Mouse (Mus musculus): ENCODE measurements around the gene Dnajc19. TPM values are rescaled to one million over a fixed set of nuclear protein-coding genes. Genes with fewer than 3 reads are reported as not detected.

Dnajc19 gene
- polyA plus RNA-seq, 1 experiment from 2014 or later: 162 TPM

GRCm38 (mm10) chr3:34021259-34021828, 59.8 kb downstream of the Dnajc19 start:
- H3K36me3 ChIP-seq (ENCODE audit: poor library complexity, severe bottlenecking): no peaks in the 10 kb centered on the region
- peak overlapping the region; percentile 97 for H3K9ac ChIP-seq
- peak overlapping the region; percentile 75 for H3K4me2 ChIP-seq
- no peak overlapping the region for H3K27ac ChIP-seq
- ATAC-seq: no peak
- H3K9me3 ChIP-seq (replicated peaks): no peaks in the 10 kb centered on the region
- H3K27me3 ChIP-seq: no peaks in the 10 kb centered on the region
- H3K4me3 ChIP-seq: peak overlapping the region; percentile 95
- H3K4me1 ChIP-seq: peaks cover 22% of the 10 kb centered on the region
- 55% methylated on average over 4 of the region's 4 CpGs for WGBS

GRCm38 (mm10) chr3:34020382-34021258, 60.5 kb downstream of the Dnajc19 start:
- Histone ChIP-seq H3K9ac (peak overlapping the region; percentile 97), H3K27me3 (no peaks in the 10 kb centered on the region), H3K27ac (peak overlapping the region; percentile 90), H3K9me3 (replicated peaks) (no peaks in the 10 kb centered on the region), H3K36me3 (ENCODE audit: poor library complexity, severe bottlenecking) (no peaks in the 10 kb centered on the region), H3K4me3 (peak overlapping the region; percentile 95), H3K4me1 (peaks cover 22% of the 10 kb centered on the region), H3K4me2 (peak overlapping the region; percentile 75)
- WGBS: under 1% methylated on average over 39 of the region's 70 CpGs
- ATAC-seq: peak; percentile 63

- Histone ChIP-seq H3K9ac (peak within 1 kb of the TSS; percentile 97), H3K4me1 (peaks cover 22% of the 10 kb centered on the region), H3K9me3 (replicated peaks) (no peaks in the 10 kb centered on the region), H3K36me3 (ENCODE audit: poor library complexity, severe bottlenecking) (no peaks in the 10 kb centered on the region), H3K27ac (peak within 1 kb of the TSS; percentile 90), H3K4me3 (peak within 1 kb of the TSS; percentile 95), H3K4me2 (peak within 1 kb of the TSS; percentile 75), H3K27me3 (no peaks in the 10 kb centered on the region)
- WGBS: under 1% methylated on average over 87 of the region's 97 CpGs
- ATAC-seq: peak; percentile 97
Measured at GRCm38 (mm10) chr3:34019540-34020381, 61.4 kb downstream of the Dnajc19 start, which contains the start of gene Fxr1. Fxr1 (plus strand) TSS chr3:34019943.

- H3K36me3 ChIP-seq (ENCODE audit: poor library complexity, severe bottlenecking): no peaks in the 10 kb centered on the region
- H3K4me1 ChIP-seq: no peaks in the 10 kb centered on the region
- no peaks in the 10 kb centered on the region for H3K9me3 ChIP-seq (replicated peaks)
- H3K9ac ChIP-seq: no peak overlapping the region
- 85% methylated on average over 6 of the region's 6 CpGs for WGBS
- no peak overlapping the region for H3K27ac ChIP-seq
- H3K27me3 ChIP-seq: no peaks in the 10 kb centered on the region
- no peak overlapping the region for H3K4me2 ChIP-seq
- ATAC-seq: no peak
- no peak overlapping the region for H3K4me3 ChIP-seq
Measured at GRCm38 (mm10) chr3:34008191-34008590, 72.9 kb downstream of the Dnajc19 start.

GRCm38 (mm10) chr3:34007611-34008010, 73.5 kb downstream of the Dnajc19 start:
- no peak for ATAC-seq
- H3K4me1 ChIP-seq: no peaks in the 10 kb centered on the region

GRCm38 (mm10) chr3:34006824-34007223, 74.3 kb downstream of the Dnajc19 start:
- Histone ChIP-seq H3K9ac (no peak overlapping the region), H3K27me3 (no peaks in the 10 kb centered on the region), H3K36me3 (ENCODE audit: poor library complexity, severe bottlenecking) (no peaks in the 10 kb centered on the region), H3K9me3 (replicated peaks) (no peaks in the 10 kb centered on the region), H3K27ac (no peak overlapping the region), H3K4me3 (no peak overlapping the region), H3K4me2 (no peak overlapping the region), H3K4me1 (no peaks in the 10 kb centered on the region)
- ATAC-seq: no peak
- WGBS: 67% methylated on average over 3 of the region's 3 CpGs

More at GRCm38 (mm10) chr3:34007611-34008010, 73.5 kb downstream of the Dnajc19 start:
- no peaks in the 10 kb centered on the region for H3K36me3 ChIP-seq (ENCODE audit: poor library complexity, severe bottlenecking)
- 55% methylated on average over 4 of the region's 4 CpGs for WGBS
- H3K4me2 ChIP-seq: no peak overlapping the region
- no peak overlapping the region for H3K27ac ChIP-seq
- H3K9ac ChIP-seq: no peak overlapping the region
- H3K27me3 ChIP-seq: no peaks in the 10 kb centered on the region
- H3K4me3 ChIP-seq: no peak overlapping the region
- H3K9me3 ChIP-seq (replicated peaks): no peaks in the 10 kb centered on the region

GRCm38 (mm10) chr3:34006301-34006700, 74.8 kb downstream of the Dnajc19 start:
- H3K36me3 ChIP-seq (ENCODE audit: poor library complexity, severe bottlenecking): no peaks in the 10 kb centered on the region
- no peak for ATAC-seq
- no peaks in the 10 kb centered on the region for H3K4me1 ChIP-seq
- no peaks in the 10 kb centered on the region for H3K27me3 ChIP-seq
- no peaks in the 10 kb centered on the region for H3K9me3 ChIP-seq (replicated peaks)
- WGBS: 25% methylated on average over 2 of the region's 2 CpGs
- H3K27ac ChIP-seq: no peak overlapping the region
- H3K4me2 ChIP-seq: no peak overlapping the region
- no peak overlapping the region for H3K9ac ChIP-seq
- H3K4me3 ChIP-seq: no peak overlapping the region

Other genes with a start within 250 kb of the Dnajc19 start
- gene Ccdc39, start 237.0 kb downstream of the Dnajc19 start, polyA plus RNA-seq (2015; fragmentation: Nextera tagmentation; extraction: Ambion mirVana): 7.8 and 10.5 TPM in 2 replicates
- gene Fxr1, start 61.4 kb downstream of the Dnajc19 start, polyA plus RNA-seq (2015; fragmentation: Nextera tagmentation; extraction: Ambion mirVana): 48.5 and 50.7 TPM in 2 replicates

All from forebrain, embryonic 13.5 days (tissue).